Mouse (Mus musculus): ENCODE results near the gene Crat. TPM values are rescaled to one million over a fixed set of nuclear protein-coding genes. Genes with fewer than 3 reads are reported as not detected.
A peak's percentile ranks its signal among the peaks of the same experiment; 100 is the strongest.

Gene Crat
- polyA plus RNA-seq, 1 experiment from 2014 or later: 23.0 TPM

DNA sequence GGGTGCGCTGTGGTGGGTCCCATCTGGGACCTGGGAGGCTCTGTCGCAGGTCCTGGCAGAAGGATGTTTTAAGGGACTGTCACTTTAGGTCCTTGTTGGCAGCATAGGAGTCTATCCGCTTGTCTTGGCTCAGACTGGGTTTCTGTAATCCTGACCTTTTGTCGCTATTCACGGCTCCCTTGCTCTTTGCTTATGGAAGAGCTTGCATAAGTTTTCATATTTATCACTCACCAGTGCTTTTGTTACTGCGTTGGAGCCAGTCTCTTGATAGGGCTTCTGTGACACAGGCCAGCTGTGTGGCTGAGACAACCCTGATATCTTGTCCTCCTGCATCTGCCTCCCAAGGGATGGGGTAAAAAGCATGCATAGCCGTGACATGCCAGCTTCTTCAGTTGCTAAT, 36.3 kb downstream of the Crat start:
- no peaks in the 10 kb centered on the region for H3K27me3 ChIP-seq
- H3K9me3 ChIP-seq: no peaks in the 10 kb centered on the region
- no peak overlapping the region for H3K4me3 ChIP-seq (replicated peaks)
- ATAC-seq (ENCODE audit: low FRiP score): no peak
- H3K27ac ChIP-seq: no peak overlapping the region; the same call in 1 of the 2 replicates
- H3K4me1 ChIP-seq: no peaks in the 10 kb centered on the region
- peaks cover 88% of the 10 kb centered on the region for H3K36me3 ChIP-seq (replicated peaks)
- 91% methylated on average over 7 of the region's 7 CpGs for WGBS
- no peak overlapping the region for H3K4me2 ChIP-seq
- no peak overlapping the region for H3K9ac ChIP-seq

DNA sequence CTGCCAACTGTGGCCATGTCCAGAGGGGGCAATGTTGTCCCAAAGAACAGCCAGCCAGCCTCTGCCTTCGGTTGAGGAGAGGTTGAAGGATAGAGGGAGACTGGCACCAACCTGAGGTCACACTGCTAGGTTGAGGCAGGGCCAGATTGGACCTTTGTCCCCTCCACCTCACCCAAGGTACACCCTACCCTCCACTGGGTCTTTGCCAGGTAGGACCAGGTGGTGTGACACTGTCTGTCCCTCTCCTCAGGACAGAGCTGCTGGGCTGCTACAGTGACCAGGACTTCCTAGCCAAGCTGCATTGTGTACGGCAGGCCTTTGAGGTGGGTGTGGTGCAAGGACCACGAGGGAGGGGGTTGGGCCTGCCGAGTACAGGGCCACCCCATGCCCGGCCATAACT, 37.9 kb downstream of the Crat start:
- H3K4me2 ChIP-seq: no peak overlapping the region
- H3K27me3 ChIP-seq: no peaks in the 10 kb centered on the region
- 87% methylated on average over 5 of the region's 5 CpGs for WGBS
- H3K9me3 ChIP-seq: no peaks in the 10 kb centered on the region
- peaks cover 88% of the 10 kb centered on the region for H3K36me3 ChIP-seq (replicated peaks)
- no peak overlapping the region for H3K4me3 ChIP-seq (replicated peaks)
- H3K27ac ChIP-seq: no peak overlapping the region
- ATAC-seq (ENCODE audit: low FRiP score): no peak
- H3K4me1 ChIP-seq: no peaks in the 10 kb centered on the region
- no peak overlapping the region for H3K9ac ChIP-seq

DNA sequence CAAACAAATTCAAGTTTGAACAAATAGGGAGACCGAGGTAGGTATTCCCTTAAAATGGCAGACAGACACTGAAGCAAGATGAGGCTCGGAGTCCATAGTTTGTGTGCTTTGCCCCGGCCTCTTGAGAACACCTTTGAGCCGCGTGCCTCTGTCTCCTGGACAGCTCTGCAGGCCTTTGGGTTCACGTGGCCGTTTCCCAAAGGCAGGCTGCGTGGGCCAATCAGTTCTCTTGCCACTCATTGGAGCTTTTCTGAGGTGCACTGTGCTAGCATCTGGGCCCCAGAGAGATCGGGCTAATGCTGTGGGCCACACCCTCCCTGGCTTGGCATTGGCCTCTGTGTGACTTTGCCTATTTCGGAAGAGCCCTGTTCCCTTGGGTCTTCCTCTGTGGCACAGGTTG, 39.7 kb downstream of the Crat start:
- no peak overlapping the region for H3K4me2 ChIP-seq
- no peak for ATAC-seq (ENCODE audit: low FRiP score)
- WGBS: 96% methylated on average over 10 of the region's 10 CpGs
- H3K27me3 ChIP-seq: no peaks in the 10 kb centered on the region
- peaks cover 88% of the 10 kb centered on the region for H3K36me3 ChIP-seq (replicated peaks)
- H3K4me1 ChIP-seq: no peaks in the 10 kb centered on the region
- no peak overlapping the region for H3K4me3 ChIP-seq (replicated peaks)
- H3K27ac ChIP-seq: no peak overlapping the region
- H3K9me3 ChIP-seq: no peaks in the 10 kb centered on the region
- H3K9ac ChIP-seq: no peak overlapping the region

DNA sequence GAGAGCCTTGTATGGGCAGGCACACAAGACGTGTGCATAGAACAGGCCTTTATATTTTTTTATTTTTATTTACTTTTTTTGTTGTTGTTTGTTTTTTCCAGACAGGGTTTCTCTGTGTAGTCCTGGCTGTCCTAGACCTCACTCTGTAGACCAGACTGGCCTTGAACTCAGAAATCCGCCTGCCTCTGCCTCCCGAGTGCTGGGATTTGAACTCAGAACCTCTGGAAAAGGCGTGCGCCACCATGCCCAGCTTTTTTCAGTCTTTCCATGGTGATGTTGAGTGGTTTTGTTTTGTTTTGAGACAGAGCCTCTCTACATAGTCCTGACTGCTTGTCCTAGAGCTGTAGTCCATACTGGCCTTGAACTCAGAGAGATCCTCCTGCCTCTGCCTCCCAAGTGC, 42.9 kb downstream of the Crat start:
- peaks cover 94% of the 10 kb centered on the region for H3K36me3 ChIP-seq (replicated peaks)
- no peak overlapping the region for H3K4me3 ChIP-seq (replicated peaks)
- H3K9ac ChIP-seq: no peak overlapping the region

DNA sequence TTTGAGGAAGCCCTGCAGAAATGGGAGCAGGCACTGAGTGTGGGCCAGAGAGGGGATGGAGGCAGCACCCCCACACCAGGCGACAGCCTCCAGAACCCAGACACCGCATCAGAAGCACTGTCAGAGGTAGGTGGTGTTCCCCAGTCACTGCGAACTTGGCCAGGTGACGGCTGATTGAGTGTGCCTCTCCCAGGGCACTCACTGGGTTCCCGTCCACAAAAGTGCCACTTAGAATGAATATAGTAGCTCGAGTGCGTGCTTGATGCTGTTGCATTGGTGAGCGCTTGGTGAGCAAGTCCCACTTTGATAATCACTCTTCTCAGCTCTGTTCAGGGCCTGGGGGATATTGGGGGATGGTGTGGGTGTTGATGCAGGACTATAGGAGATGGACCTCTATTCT, 44.1 kb downstream of the Crat start:
- H3K27ac ChIP-seq: no peak overlapping the region
- H3K9ac ChIP-seq: no peak overlapping the region
- no peaks in the 10 kb centered on the region for H3K9me3 ChIP-seq
- H3K36me3 ChIP-seq (replicated peaks): peaks cover 86% of the 10 kb centered on the region
- ATAC-seq (ENCODE audit: low FRiP score): no peak
- H3K27me3 ChIP-seq: no peaks in the 10 kb centered on the region
- WGBS: 95% methylated on average over 8 of the region's 8 CpGs
- H3K4me1 ChIP-seq: no peaks in the 10 kb centered on the region
- H3K4me2 ChIP-seq: no peak overlapping the region
- no peak overlapping the region for H3K4me3 ChIP-seq (replicated peaks)

More for the DNA sequence above, 42.9 kb downstream of the Crat start:
- Histone ChIP-seq H3K4me1 (no peaks in the 10 kb centered on the region), H3K4me2 (no peak overlapping the region), H3K27ac (no peak overlapping the region), H3K27me3 (no peaks in the 10 kb centered on the region), H3K9me3 (no peaks in the 10 kb centered on the region)
- WGBS: 98% methylated on average over 5 of the region's 5 CpGs
- ATAC-seq (ENCODE audit: low FRiP score): no peak

DNA sequence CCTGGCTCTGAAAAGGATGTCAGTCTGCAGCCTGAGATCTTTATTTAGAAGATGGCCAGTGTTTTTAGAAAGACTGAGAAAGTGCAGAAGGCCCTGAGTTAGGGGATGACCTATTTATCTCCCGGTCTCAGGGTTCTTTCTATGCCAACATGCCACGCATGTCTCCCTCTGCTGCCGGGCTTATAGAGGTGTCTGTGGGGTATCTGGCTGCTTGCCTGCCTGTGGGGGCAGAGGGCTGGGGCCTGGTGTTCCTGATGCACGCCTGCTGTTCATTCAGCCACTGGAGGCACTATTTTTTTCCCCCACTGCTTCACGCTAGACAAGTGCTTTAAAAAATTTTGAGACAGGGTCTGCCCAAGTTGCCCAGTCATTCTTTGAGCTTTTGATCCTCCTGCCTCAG, 49.4 kb downstream of the Crat start:
- Histone ChIP-seq H3K9me3 (no peaks in the 10 kb centered on the region), H3K9ac (no peak overlapping the region), H3K4me2 (no peak overlapping the region), H3K27ac (no peak overlapping the region), H3K4me1 (peaks cover 18% of the 10 kb centered on the region), H3K36me3 (replicated peaks) (peaks cover 39% of the 10 kb centered on the region), H3K4me3 (replicated peaks) (no peak overlapping the region), H3K27me3 (no peaks in the 10 kb centered on the region)
- WGBS: 83% methylated on average over 5 of the region's 5 CpGs
- ATAC-seq (ENCODE audit: low FRiP score): no peak

DNA sequence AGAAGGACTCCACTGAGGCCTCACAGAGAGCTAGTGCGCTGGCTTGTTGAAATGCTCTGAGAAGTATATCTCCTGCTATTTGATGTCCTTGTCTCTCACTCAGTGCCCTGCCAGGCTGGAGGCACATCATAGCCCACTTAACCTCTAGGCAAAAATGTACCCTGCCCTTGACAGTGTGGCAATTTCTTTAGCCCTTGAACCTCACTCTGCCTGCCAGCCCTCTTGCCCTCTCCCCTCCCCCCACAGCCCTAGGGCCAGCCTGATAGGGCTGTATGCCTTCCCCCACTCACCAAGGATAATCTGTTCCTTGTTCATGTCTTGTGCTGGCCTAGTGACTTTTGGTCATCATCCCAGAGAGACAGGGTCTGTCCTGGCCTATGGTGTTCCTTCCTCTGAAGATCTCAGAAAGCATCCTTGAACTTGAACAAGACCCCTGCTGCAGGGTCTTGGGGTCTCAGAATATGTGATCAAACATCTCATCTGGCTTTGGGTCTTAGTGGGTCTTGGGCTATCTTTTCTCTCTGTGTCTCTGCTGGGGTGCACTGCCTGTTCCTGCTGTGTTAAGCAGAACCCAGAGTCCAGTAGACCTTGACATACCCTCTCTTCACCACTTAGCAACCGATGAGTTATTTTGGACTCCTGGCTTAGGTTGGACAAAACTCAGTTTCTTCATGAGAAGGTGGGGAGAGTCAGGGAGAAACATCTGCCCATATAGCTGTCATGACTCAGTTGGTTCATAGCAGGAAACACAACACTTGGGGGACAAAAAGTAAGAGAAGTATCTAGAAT, 50.1 kb downstream of the Crat start:
- peak overlapping the region; percentile 93 for H3K4me3 ChIP-seq (replicated peaks)
- peak overlapping the region; percentile 91 for H3K4me2 ChIP-seq
- H3K27me3 ChIP-seq: no peaks in the 10 kb centered on the region
- H3K27ac ChIP-seq: no peak overlapping the region
- 92% methylated on average over 2 of the region's 2 CpGs for WGBS
- H3K4me1 ChIP-seq: peaks cover 18% of the 10 kb centered on the region
- H3K9me3 ChIP-seq: no peaks in the 10 kb centered on the region
- H3K36me3 ChIP-seq (replicated peaks): peaks cover 32% of the 10 kb centered on the region
- no peak for ATAC-seq (ENCODE audit: low FRiP score)
- peak overlapping the region; percentile 88 for H3K9ac ChIP-seq

DNA sequence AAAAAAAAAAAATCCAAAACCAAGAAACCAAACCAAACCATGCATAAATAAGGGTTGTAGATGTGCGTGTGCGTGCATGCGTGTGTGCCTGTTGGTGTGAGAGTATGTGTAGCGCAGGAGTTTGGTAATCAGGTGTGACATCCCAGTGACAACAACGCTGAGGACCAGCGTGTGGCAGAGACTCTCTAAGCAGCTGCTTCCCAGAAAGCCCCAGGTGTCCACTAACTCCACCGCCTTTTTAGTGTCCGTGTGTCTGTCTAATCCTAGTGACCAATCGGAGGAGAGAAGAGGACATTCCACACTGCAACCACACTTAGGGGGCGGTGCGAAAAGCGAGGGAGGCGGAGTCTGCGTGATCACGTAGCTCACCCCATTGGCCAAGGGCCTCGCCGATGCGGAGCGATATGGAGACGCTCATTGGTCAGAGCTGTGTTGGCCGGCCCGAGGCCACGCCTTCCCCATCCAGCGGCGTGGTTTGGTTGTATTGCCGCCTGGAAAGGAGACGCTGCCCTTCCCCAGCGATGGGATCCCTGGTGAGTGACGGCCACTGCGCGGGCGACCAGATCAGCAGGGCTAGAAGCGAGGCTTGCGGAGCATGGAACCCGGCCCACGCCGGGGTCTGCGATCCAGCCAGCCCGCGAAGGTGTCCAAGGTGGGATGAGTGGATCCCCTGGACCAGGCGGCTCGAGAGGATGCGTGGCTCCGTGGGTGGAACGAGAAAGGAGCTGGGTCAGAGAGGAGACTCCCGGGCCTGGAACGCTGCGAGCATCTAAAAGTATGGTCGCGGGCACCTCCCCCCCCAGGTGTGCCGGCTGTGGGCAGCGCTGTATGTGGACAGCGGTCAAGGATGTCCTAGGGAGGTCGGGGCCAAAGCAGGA, 51.6 kb downstream of the Crat start, which contains the start of gene Miga2:
Miga2 (plus strand) TSS at position 461 of the 878 bp plus-strand sequence.
- no peaks in the 10 kb centered on the region for H3K27me3 ChIP-seq
- H3K9ac ChIP-seq: peak within 1 kb of the TSS; percentile 88
- H3K9me3 ChIP-seq: no peaks in the 10 kb centered on the region
- peak within 1 kb of the TSS; percentile 91 for H3K4me2 ChIP-seq
- under 1% methylated on average over 54 of the region's 54 CpGs for WGBS
- H3K27ac ChIP-seq: peak within 1 kb of the TSS; percentile 78
- peaks cover 17% of the 10 kb centered on the region for H3K36me3 ChIP-seq (replicated peaks)
- H3K4me3 ChIP-seq (replicated peaks): peak within 1 kb of the TSS; percentile 93
- peaks cover 21% of the 10 kb centered on the region for H3K4me1 ChIP-seq
- ATAC-seq (ENCODE audit: low FRiP score): peak; percentile 99

DNA sequence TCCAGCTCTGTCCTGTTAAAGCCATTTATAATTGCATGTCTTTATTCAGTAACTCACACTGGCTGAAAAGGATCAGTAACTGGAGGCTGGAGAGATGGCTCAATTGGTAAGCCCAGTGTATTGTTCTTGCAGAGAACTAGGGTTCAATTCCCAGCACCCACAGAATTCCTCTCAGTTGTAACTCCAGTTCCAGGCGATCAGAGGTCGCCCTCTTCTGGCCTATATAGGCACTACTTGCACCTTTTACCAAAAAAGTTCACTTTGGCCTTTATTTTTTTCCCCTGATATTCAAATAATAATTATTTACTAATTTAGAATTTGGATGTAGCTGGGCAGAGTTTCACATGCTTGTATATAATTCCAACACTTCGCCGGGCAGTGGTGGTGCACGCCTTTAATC, 52.7 kb downstream of the Crat start:
- no peaks in the 10 kb centered on the region for H3K27me3 ChIP-seq
- no peak overlapping the region for H3K27ac ChIP-seq
- peaks cover 31% of the 10 kb centered on the region for H3K4me1 ChIP-seq
- H3K36me3 ChIP-seq (replicated peaks): peaks cover 6% of the 10 kb centered on the region
- no peak overlapping the region for H3K4me2 ChIP-seq
- no peak overlapping the region for H3K4me3 ChIP-seq (replicated peaks)
- 73% methylated on average over 5 of the region's 5 CpGs for WGBS
- no peak overlapping the region for H3K9ac ChIP-seq
- no peak for ATAC-seq (ENCODE audit: low FRiP score)
- no peaks in the 10 kb centered on the region for H3K9me3 ChIP-seq

DNA sequence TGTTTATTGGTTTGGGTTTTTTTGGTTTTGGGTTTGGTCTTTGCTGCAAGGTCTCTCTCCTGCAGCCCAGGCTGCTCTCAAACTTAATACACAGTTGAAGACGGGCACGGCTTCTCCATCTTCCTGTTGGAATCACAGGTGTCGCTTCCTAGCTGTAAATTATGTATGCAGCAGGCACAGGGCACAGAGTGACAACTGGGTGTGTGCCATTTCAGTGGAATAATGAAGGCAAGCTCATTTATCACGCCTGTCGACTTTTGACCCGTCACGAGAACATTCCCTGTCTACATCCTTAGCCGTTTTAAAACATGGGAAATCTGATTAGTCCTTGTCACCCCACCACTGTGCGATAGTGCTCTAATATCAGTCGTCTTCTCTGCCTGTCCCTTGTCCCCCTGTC, 55.0 kb downstream of the Crat start:
- H3K36me3 ChIP-seq (replicated peaks): no peaks in the 10 kb centered on the region
- no peak overlapping the region for H3K9ac ChIP-seq
- no peak overlapping the region for H3K4me2 ChIP-seq
- H3K4me1 ChIP-seq: peaks cover 34% of the 10 kb centered on the region
- WGBS: 84% methylated on average over 10 of the region's 10 CpGs
- no peak for ATAC-seq (ENCODE audit: low FRiP score)
- H3K4me3 ChIP-seq (replicated peaks): no peak overlapping the region
- no peaks in the 10 kb centered on the region for H3K9me3 ChIP-seq
- H3K27me3 ChIP-seq: no peaks in the 10 kb centered on the region
- no peak overlapping the region for H3K27ac ChIP-seq

DNA sequence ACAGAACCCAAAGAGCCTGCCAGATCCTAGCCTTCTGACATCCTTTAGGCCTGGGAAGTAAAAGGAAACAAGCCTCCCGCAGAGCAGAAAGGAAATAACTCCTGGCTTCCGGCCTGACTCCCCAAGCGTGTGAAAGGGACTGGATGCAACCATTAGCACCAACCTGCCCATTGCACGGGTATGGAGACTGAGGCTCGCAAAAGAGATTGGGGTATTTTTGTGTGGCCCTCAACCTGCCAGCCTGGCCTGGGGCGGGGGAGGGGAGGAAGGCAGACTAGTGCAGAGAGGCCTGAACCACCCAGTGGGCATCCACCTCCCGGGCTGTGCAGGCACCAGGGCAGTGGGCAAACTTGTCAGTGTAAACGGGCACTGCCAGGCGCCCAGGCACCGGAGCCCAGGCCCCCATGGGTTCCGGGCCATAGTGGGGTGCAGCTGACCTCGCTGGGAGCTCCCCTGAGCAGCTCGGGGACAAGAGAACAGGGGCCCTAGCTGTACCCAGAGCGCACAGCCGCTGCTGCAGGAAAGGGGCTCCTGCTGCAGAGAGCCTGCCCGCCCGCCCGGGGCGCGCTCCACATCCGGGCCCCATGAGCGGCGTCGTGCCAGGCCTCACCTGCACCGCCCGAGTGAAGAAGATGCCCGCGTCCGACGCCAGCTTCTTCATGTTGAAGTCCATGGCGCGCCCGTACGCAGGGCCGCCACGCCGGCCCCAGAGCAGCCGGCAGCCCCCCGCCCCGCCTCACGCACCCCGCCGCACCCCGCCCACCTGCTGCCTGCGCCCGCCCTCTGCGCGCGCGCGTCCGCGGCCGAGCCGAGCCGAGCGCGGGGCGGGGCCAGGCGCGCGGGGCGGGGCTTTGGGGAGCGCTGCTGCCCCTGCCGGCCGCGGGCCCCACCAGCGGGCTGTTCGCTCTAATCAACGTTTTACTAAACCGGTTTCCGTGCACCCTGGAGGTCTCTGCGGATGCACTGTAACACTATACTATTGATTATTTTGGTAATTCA, 56.8 kb downstream of the Crat start, which contains the start of gene Sh3glb2:
Sh3glb2 (minus strand) TSS at position 805 of the 999 bp plus-strand sequence.
- H3K36me3 ChIP-seq (replicated peaks): peaks cover 13% of the 10 kb centered on the region
- peak within 1 kb of the TSS; percentile 76 for H3K27ac ChIP-seq
- no peaks in the 10 kb centered on the region for H3K27me3 ChIP-seq
- no peaks in the 10 kb centered on the region for H3K9me3 ChIP-seq
- peak within 1 kb of the TSS; percentile 75 for H3K4me3 ChIP-seq (replicated peaks)
- 3% methylated on average over 63 of the region's 73 CpGs for WGBS
- peak within 1 kb of the TSS; percentile 82 for H3K9ac ChIP-seq
- H3K4me2 ChIP-seq: peak within 1 kb of the TSS; percentile 92
- H3K4me1 ChIP-seq: peaks cover 22% of the 10 kb centered on the region
- ATAC-seq (ENCODE audit: low FRiP score): peak; percentile 72
